Mouse (Mus musculus) embryo, embryonic 11 days (tissue): ENCODE results near the gene A730071L15Rik.

Source experiments
- DNase-seq: peaks from one replicate; pipeline ENCODE4 v3.0.0-alpha.2; 2015

Gene A730071L15Rik

GRCm38 (mm10) chr11:6184202-6184935, 15.5 kb upstream of the A730071L15Rik start:
- DNase-seq, result no peak

- no peak for DNase-seq
Measured at GRCm38 (mm10) chr11:6187399-6187798, 12.4 kb upstream of the A730071L15Rik start.

GRCm38 (mm10) chr11:6187878-6188277, 12.0 kb upstream of the A730071L15Rik start:
- peak; percentile 82 for DNase-seq

DNA sequence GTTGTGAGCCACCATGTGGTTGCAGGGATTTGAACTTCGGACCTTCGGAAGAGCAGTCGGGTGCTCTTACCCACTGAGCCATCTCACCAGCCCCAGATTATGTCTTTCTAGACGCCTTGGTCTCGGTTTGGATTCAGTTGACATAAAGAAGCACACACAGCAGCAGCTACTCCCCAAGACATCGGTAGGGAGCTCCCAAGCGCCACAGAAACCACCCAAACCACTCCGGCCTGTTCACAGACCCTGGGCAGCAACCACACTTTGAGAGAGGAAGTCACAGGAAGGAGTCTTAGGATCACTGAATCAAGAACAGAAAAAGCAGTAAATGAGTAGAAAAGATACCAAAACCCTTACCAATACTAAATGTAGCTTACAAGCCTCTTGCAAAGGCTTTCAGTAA, 3.0 kb upstream of the A730071L15Rik start:
- DNase-seq, result no peak

- no peak for DNase-seq
Measured at GRCm38 (mm10) chr11:6198449-6198848, 1.4 kb upstream of the A730071L15Rik start.

GRCm38 (mm10) chr11:6200087-6200569, 299 bp downstream of the A730071L15Rik start, which contains the start of gene Nudcd3:
Gene Nudcd3 (minus strand): TSS chr11:6200415.
- DNase-seq, result peak; percentile 94

- DNase-seq, result no peak
Measured at GRCm38 (mm10) chr11:6200570-6200969, 741 bp downstream of the A730071L15Rik start.

- no peak for DNase-seq
Measured at GRCm38 (mm10) chr11:6207090-6207489, 7.3 kb downstream of the A730071L15Rik start.

DNA sequence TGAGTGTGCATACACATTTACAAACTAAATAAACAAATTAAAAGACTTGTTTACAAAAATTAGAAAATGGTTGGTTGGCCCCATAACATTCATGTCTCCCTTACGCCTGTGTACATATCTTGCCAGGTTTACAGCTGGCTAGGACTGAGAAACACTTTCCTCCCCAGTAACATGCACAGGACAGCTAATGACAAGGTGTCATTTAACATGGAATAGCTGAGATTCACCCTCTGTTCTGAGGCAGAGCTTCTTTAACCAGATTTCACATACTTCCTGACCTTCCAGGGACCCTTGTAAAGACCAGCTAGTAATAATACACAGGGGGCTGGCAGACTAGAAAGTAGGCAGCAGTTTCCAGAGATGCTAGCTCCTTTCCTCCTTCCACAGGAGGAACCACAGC, 8.3 kb downstream of the A730071L15Rik start:
- no peak for DNase-seq

DNA sequence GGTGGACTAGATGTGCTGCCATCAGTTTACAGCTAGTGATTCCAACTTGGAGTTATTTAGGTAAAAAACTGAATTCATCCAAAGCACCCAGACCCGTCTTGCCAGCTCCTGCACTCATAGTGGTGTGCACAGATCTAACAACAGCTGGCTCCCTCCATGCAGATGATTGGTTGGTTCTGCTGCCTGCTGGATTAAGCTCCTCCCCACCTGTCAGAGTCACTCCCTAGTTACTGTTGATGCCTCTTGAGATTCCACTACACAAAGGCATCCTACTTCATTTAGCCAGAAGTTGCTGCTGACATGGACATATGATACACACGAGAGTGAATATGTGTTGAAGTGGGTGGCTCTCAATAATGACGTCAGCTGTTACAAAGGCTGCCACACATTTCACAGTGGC, 17.0 kb downstream of the A730071L15Rik start:
- DNase-seq, result no peak

DNA sequence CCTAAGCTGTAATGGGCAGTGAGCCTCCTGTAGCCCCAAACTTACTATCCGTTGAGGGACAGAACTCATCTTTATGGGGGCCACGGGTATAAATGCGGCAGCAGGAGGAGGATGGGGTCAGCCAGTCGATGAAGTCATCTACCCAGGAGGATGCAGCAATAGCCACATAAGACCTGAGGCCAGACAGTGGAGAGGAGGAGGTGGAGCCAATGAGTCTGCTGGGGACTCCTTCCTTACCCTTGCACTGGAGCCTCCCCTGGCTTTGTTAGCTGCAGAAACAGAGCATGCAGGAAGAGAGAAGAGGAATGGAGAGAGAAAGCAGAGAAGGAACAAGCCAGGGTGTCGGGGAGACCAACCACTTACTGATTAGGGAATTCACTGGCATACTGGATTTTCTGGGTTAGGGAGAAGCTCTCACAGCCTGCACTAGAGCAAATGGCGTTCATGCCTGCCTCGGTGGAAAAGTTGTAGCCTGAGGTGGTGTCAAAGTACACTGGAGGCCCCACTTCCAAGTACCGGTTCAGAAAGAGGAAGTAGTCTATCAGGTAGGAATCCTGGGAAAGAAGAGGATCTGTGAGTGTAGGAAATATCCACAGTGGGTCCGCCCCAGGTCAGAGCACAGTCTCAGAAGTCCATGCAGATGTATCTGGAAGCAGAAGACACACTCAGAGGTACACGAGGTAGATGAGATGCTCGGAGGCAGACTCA, 18.5 kb downstream of the A730071L15Rik start:
- DNase-seq, result no peak

GRCm38 (mm10) chr11:6219967-6220366, 20.1 kb downstream of the A730071L15Rik start:
- no peak for DNase-seq

DNA sequence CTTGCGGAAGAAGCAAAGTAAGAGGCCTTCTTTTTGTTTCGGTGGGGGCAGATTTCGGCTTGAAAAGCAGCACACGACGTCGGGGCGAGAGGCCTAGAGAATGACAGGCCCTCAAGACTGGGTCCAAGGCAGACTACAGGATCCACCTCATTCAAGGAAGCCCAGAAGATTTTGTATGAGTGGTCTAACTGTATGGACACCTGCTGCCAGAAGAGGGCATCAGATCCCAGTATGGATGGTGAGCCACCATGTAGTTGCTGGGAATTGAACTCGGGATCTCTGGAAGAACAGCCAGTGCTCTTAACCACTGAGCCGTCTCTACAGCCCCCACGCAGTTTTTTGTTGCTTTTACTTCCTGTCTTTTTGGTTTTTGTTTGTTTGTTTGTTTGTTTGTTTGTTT, 22.4 kb downstream of the A730071L15Rik start:
- no peak for DNase-seq

DNA sequence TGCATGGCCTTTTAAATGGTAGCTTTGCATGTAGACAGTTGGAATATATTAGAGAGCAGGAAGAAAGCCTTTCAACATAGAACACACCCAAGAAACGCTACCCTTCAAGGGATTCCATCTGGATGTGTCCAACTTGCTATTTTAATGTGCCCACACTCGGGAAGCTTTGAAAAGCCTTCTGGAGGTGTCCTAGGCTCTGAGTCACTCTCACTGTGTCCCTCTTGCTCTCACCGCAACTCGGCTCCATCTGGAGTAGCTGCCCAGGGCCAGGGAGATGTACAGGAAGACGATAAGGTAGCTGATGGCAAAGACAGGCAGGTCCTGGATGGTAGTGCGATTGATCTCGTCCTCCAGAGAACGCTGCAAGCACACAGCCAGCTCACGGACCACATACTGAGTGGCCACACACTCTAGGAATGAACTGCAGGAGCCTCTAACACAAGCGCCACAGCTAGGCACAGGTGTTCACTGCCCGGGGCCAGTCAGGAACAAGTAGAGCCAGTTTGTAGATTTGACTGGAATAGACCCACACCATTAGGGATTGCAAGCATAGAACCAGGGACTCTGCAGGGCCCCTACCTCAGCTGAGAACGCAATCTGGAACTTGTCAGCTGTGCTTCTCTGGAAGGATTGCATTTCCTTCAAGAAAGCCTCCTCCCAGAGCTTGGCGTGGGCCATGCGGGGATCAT, 24.9 kb downstream of the A730071L15Rik start:
- no peak for DNase-seq

DNA sequence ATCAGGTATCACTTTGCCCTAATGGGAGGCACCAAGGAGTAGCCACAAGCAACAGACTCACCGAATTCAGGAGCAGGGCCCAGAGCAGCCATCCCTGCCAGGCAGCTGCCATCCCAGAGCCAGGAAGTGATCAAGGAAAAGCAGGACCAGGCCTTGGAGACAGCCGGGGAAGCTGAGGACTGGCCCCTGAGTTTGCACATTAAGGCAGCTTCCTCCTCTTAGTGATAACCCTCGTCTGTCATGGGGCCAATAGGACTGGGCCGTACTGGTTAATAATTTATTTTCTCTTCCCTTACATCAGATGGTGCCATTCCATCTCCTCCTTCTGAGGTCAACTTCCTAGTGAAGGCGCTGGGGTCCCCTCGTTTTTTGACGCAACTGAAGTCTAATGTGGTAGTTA, 30.2 kb downstream of the A730071L15Rik start, which contains the start of gene Npc1l1:
TSS of gene Npc1l1 (minus strand) at position 132 of the 400 bp plus-strand sequence.
- DNase-seq, result no peak

GRCm38 (mm10) chr11:6233025-6233424, 33.2 kb downstream of the A730071L15Rik start:
- DNase-seq, result no peak

DNA sequence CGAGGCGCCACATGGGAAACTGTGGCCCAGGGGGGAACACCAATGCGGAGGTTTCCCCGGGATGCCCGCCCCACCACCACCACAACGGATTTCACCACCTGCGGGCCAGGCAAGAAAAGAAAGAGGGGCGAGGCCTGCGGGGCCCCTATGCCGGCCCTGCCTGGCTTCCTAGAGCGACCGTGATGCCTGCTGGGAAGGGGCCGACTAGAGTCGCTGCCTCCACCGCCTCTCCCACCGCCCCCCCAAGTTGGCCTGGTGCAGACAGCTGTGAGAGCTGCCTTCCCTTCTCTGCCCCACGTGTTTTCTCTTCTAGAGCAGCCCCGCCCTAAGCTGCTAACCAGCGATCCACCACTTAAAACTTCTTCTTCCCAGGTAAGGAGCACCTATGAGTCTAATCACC, 44.9 kb downstream of the A730071L15Rik start:
- no peak for DNase-seq
